Mouse (Mus musculus) intestine, embryonic 16.5 days (tissue): ENCODE results near the gene Naglu. TPM values are rescaled to one million over a fixed set of nuclear protein-coding genes. Genes with fewer than 3 reads are reported as not detected.

Source experiments
- ATAC-seq: fragments of 200-750 bp; cut with Nextera tagmentation; 2 replicates; pipeline ENCODE4 v1.8.0; 2017; ENCODE audit warnings: moderate TSS enrichment, moderate library complexity
- H3K27ac ChIP-seq: fragments of 300-500 bp; sonication (generic); 2 replicates; pipeline ENCODE4 v1.5.1; 2014; ENCODE audit warnings: mild to moderate bottlenecking, low read length
- H3K27me3 ChIP-seq: fragments of 300-500 bp; sonication (generic); replicated peaks from 2 replicates; pipeline ENCODE4 v1.6.1; 2014; ENCODE audit warnings: low read length, control low read depth, mixed read lengths; ENCODE audit not compliant: control insufficient read depth, insufficient read depth
- H3K36me3 ChIP-seq: fragments of 300-500 bp; sonication (generic); 2 replicates; pipeline ENCODE4 v1.6.1; 2014; ENCODE audit warnings: low read length, control low read depth; ENCODE audit not compliant: control insufficient read depth, insufficient read depth
- H3K4me1 ChIP-seq: fragments of 300-500 bp; sonication (generic); 2 replicates; pipeline ENCODE4 v1.6.1; 2014; ENCODE audit warnings: low read length, control low read depth, mixed read lengths; ENCODE audit not compliant: control insufficient read depth, insufficient read depth
- H3K4me2 ChIP-seq: fragments of 300-500 bp; sonication (generic); 2 replicates; pipeline ENCODE4 v1.6.1; 2014; ENCODE audit warnings: low read depth, low read length, control low read depth
- H3K4me3 ChIP-seq: fragments of 300-500 bp; sonication (generic); 2 replicates; pipeline ENCODE4 v1.5.1; 2014; ENCODE audit warnings: mild to moderate bottlenecking, low read length
- H3K9ac ChIP-seq: fragments of 300-500 bp; sonication (generic); 2 replicates; pipeline ENCODE4 v1.6.1; 2014; ENCODE audit warnings: low read depth, low read length
- H3K9me3 ChIP-seq: fragments of 300-500 bp; sonication (generic); 2 replicates; pipeline ENCODE4 v1.6.1; 2016; ENCODE audit warnings: low read length, control low read depth; ENCODE audit not compliant: control insufficient read depth
- WGBS: fragments of 180-500 bp; shearing (Covaris S2); extraction: QIAGEN DNeasy Blood & Tissue Kit; methylation state at CpG from one replicate; pipeline ENCODE4 v1.1.7; 2014; 5-methylcytosine and 5-hydroxymethylcytosine counted together
- polyA plus RNA-seq: library from polyadenylated mRNA; unstranded; fragments of >200 nt; fragmentation: Nextera tagmentation; extraction: Ambion mirVana; gene quantifications from 2 replicates; pipeline ENCODE4 v1.2.1, GENCODE M21; 2015

Naglu gene
- polyA plus RNA-seq, 1 experiment from 2014 or later = 14.7 TPM

DNA sequence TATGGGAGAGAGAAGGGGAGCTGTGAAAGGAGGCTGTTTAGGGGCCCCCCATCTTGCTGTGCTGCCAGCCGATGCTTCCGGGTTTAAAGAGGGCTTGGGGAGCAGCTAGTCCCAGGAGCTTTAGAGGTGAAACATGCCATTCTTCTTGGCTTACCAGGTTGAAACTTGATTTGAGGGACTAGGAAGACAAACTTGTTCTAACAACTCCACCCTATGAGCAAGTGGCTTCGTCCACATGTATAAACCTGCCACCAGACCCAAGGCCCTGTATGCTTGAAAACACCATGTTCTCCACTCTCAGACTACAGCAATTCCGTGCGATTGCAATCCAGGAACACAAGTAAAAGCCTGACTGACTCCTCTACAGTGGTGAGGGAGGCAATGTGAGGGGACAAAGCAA, 33.2 kb downstream of the Naglu start:
- Histone ChIP-seq H3K4me1 (no peaks in the 10 kb centered on the region), H3K27ac (no peak overlapping the region), H3K36me3 (peaks cover 15% of the 10 kb centered on the region), H3K4me3 (no peak overlapping the region), H3K27me3 (no peaks in the 10 kb centered on the region), H3K9me3 (no peaks in the 10 kb centered on the region), H3K9ac (no peak overlapping the region), H3K4me2 (no peak overlapping the region)
- WGBS = 84% methylated on average over 5 of the region's 5 CpGs
- no peak for ATAC-seq

DNA sequence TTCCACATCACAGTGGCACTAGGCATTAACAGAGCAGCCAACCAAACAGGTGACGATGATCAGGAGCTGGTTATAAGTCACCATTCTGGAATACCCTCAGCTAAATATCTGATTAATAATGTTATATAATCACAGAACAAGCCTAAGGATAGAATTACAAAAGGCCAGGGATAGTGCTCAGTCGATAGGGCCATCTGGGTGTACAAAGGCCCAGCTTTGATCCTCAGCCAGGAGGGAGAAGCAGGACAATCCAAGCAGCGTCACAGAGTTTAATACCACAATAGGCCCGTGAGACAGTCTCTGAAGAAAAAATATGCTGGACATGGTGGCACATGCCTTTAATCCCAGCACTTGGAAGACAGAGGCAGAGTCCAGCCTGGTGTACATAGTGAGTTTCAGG, 39.5 kb downstream of the Naglu start:
- whole genome bisulfite sequencing = 85% methylated on average over 4 of the region's 4 CpGs
- H3K4me2 ChIP-seq = no peak overlapping the region
- H3K27ac ChIP-seq = no peak overlapping the region
- no peaks in the 10 kb centered on the region for H3K36me3 ChIP-seq
- no peak overlapping the region for H3K9ac ChIP-seq
- 0 out of 2 replicates have a peak, but pooled peaks cover 3% of the 10 kb centered on the region for H3K4me1 ChIP-seq
- H3K4me3 ChIP-seq = no peak overlapping the region
- ATAC-seq = no peak
- H3K9me3 ChIP-seq = no peaks in the 10 kb centered on the region
- H3K27me3 ChIP-seq = no peaks in the 10 kb centered on the region

DNA sequence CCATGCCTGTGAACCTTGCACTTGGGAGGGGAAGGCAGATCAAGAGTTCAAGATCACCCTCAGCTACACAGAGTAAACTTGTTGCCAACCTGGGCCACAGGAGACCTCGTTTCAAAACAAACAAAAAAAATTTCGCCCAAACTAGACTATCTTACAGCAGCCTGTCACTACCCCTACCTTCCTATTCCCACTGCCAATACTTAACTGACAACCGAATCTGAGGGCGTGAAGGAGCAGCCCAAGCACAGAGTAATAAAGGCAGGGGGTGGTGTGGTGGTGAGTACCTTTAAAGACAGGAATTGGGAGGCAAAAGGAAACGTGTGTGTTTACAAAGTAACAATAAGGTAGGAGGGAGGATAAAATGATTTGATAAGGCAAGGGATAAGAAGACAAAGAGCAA, 40.9 kb downstream of the Naglu start:
- Histone ChIP-seq H3K9ac (no peak overlapping the region), H3K27me3 (no peaks in the 10 kb centered on the region), H3K36me3 (no peaks in the 10 kb centered on the region), H3K27ac (no peak overlapping the region), H3K9me3 (no peaks in the 10 kb centered on the region), H3K4me1 (peaks cover 3% of the 10 kb centered on the region; the same call in 1 of the 2 replicates), H3K4me3 (no peak overlapping the region), H3K4me2 (no peak overlapping the region)
- ATAC-seq = no peak; the same call in 1 of the 2 replicates
- 46% methylated on average over 5 of the region's 5 CpGs for WGBS

DNA sequence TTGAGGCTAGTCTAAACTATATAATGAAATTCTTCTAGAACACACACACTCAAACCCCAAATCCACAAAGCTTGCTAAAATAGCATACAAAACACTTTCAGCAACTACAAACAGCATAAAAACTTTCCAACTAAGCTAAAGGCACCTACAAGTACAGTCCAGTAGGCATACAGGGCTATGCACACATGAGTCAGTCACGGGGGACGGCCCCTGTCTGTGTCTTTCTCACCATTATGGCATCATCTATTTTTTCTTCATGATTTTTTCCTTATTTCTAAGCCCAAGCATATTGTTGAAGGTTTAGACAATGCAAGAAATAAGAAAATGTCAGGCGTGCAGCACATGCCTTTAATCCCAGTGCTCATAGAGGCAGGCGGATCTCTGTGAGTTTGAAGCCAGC, 41.4 kb downstream of the Naglu start:
- 88% methylated on average over 4 of the region's 4 CpGs for WGBS
- Histone ChIP-seq H3K9me3 (no peaks in the 10 kb centered on the region), H3K36me3 (no peaks in the 10 kb centered on the region), H3K4me2 (no peak overlapping the region), H3K4me3 (no peak overlapping the region), H3K9ac (no peak overlapping the region), H3K4me1 (peaks cover 3% of the 10 kb centered on the region; the same call in 1 of the 2 replicates), H3K27me3 (no peaks in the 10 kb centered on the region), H3K27ac (no peak overlapping the region)
- no peak for ATAC-seq

DNA sequence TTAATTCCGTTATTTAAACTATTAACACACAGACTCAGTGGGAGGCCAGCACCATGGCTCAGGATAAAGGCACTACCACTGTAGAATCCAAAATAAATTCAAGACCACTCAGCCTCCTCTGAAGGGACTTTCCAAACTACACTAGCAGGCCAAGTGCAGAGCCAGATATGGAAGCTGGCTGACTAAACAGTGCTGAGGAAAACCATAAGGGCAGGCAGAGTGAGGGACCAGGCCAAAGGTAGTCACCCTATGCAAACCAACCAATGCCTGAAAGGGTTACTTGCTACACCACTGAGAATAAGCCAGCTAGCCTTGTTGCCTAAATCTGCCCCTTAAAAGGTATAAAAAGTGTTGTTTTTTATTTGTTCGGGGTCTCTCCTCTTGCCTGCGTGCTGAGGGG, 42.4 kb downstream of the Naglu start:
- Histone ChIP-seq H3K27ac (no peak overlapping the region), H3K9me3 (no peaks in the 10 kb centered on the region), H3K4me1 (peaks cover 3% of the 10 kb centered on the region; the same call in 1 of the 2 replicates), H3K27me3 (no peaks in the 10 kb centered on the region), H3K4me3 (no peak overlapping the region), H3K36me3 (0 out of 2 replicates have a peak, but pooled peaks cover 3% of the 10 kb centered on the region), H3K4me2 (no peak overlapping the region), H3K9ac (no peak overlapping the region)
- 91% methylated on average over 3 of the region's 3 CpGs for WGBS
- ATAC-seq = no peak

DNA sequence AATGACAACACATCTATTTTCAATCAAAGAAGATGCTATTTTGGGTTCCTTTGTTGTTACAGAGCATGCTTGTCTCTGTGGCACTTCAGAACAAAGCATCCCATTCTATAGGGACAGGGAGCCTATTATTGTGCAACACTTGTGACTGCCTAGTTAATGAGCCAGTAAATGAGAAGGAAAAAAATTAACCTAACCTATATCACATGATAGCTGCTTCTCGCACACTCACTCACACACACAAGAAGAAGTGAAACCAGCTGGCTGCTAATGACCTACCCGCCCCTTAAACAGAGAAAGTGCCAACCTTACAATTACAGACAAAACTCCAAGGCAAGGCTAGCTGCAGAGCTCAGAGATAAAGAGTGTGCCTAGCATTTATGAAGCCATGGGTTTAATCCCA, 45.8 kb downstream of the Naglu start:
- Histone ChIP-seq H3K9ac (no peak overlapping the region), H3K27me3 (no peaks in the 10 kb centered on the region), H3K9me3 (no peaks in the 10 kb centered on the region), H3K4me3 (no peak overlapping the region), H3K27ac (no peak overlapping the region), H3K4me1 (peaks cover 14% of the 10 kb centered on the region), H3K4me2 (no peak overlapping the region), H3K36me3 (0 out of 2 replicates have a peak, but pooled peaks cover 3% of the 10 kb centered on the region)
- 65% methylated on average over 2 of the region's 2 CpGs for WGBS
- no peak for ATAC-seq

DNA sequence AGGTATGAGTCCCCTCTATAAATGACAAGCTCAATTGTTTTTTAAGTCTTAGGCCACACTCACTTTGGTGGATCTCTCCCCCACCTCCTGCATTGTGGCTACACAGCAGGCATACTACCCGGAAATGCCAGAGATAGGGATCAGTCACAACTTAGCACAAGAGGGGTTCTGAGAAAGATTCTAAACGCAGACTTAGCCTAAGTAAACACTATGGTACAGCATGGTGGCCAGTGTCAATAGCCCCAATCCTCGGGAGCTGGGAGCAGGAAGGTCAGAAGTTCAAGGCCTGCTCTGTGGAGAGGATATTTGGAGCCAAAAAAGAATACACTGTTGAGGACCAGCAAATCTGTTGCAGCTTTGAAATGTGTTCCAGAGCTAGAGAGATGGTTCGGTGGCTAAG, 48.3 kb downstream of the Naglu start:
- Histone ChIP-seq H3K9ac (peak overlapping the region; percentile 83), H3K4me1 (peaks cover 21% of the 10 kb centered on the region), H3K4me3 (peak overlapping the region; percentile 92), H3K36me3 (0 out of 2 replicates have a peak, but pooled peaks cover 3% of the 10 kb centered on the region), H3K9me3 (no peaks in the 10 kb centered on the region), H3K27ac (no peak overlapping the region), H3K4me2 (peak overlapping the region; percentile 69), H3K27me3 (no peaks in the 10 kb centered on the region)
- ATAC-seq = no peak
- 22% methylated on average over 4 of the region's 4 CpGs for WGBS

DNA sequence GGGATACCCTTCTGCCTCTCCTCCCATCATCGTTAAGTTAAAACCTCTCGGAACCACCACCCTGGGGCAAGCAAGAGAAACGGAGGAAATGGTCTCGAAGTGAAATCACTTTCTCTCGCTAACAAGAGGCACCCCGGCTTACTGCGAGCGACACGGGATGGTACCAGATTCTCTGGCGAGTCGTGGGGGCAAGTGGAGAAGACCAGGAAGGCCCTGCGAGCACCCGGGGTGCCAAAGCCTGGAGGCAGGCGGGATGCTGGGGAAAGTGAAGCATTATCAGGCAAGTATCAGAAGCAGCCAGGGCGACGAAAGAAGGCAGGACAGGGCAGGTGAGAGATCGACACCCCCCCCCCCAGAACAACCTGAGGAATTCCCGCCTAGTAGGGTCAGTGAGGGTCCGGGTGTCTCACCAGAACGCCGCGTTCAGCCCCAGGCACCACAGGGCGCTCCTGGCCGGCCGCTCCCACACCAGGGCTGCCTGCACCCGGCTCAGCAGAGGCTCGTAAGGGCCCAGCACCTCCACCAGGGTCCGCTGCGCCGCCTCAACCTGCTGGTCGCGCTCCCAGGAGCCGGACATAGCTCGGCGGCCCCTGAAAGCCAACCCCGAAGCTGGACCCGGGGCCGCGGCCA, 49.4 kb downstream of the Naglu start:
- under 1% methylated on average over 39 of the region's 39 CpGs for WGBS
- 0 out of 2 replicates have a peak, but pooled peaks cover 3% of the 10 kb centered on the region for H3K36me3 ChIP-seq

DNA sequence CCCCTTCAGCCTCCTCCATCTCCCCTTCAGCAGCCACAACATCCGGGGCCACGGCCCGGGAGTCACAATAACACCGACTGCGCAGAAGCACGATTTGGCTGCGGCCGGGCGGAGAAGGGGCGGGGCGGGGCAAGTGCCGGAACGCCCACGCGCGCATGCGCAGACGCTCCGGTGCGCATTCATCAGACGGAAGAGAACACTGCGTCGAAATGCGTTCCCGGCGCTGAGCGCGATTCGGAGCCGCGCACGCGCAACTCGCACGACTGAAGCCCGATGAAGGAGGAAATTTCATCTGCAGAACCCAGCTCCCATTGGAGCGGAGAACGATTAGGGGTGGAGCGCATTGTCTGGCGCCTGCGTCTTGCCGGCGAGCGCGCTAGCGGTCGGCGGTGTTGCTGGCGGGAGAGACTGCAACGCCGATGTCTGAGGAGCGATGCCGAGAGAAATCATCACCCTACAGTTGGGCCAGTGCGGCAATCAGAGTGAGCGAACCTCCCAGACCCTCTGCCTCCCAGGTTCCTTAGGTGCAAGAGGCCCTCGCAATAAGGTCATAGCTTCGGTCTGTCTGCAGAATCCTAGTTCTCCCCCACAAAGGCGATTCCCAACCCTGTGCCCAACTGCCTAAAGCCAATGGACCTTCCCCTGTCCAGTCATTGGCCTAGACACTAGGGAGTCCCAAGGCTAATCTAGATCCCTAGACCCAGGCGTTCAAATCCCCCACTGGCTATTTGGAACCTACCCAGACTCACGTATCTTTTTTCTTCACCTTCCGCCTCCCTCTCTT, 50.1 kb downstream of the Naglu start, which contains the start of the genes Retreg3 and Tubg1:
Gene Retreg3, minus strand, starts transcription at position 133 of the 784 bp plus-strand sequence.
Gene Tubg1, plus strand, starts transcription at position 178 of the 784 bp plus-strand sequence.
- Histone ChIP-seq H3K4me2 (peak within 1 kb of the TSS; percentile 98), H3K4me1 (peaks cover 21% of the 10 kb centered on the region), H3K27me3 (no peaks in the 10 kb centered on the region), H3K27ac (peak within 1 kb of the TSS; percentile 87), H3K9me3 (no peaks in the 10 kb centered on the region), H3K9ac (peak within 1 kb of the TSS; percentile 83), H3K4me3 (peak within 1 kb of the TSS; percentile 92), H3K36me3 (0 out of 2 replicates have a peak, but pooled peaks cover 3% of the 10 kb centered on the region)
- under 1% methylated on average over 61 of the region's 61 CpGs for WGBS
- ATAC-seq = peak; percentile 96

More for the DNA sequence above, 49.4 kb downstream of the Naglu start:
- Histone ChIP-seq H3K27ac (peak overlapping the region; percentile 74), H3K4me1 (peaks cover 21% of the 10 kb centered on the region), H3K9me3 (no peaks in the 10 kb centered on the region), H3K9ac (peak overlapping the region; percentile 83), H3K4me2 (peak overlapping the region; percentile 69), H3K4me3 (peak overlapping the region; percentile 92), H3K27me3 (no peaks in the 10 kb centered on the region)
- peak; percentile 83 for ATAC-seq
